Mouse (Mus musculus): ENCODE measurements around the gene Kcnq2.

DNA sequence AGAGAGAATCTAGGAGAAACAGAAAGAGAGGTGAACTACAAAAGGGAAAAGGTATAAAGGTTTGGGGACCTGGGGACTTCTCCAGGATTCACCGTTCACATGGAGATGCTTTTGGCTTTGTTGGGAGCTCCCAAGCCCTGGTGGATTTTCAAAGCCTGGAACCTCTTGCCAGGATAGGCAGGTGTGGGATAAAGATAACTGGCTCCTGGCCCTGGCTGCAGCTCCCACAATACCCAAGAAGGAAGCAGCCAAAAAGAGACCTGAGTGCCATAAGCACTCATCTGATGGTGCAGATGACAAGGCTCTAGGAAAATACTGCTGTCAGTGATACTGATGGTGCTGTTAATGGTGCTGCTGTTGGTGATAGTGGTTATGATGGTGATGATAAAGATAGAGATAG, 82.9 kb downstream of the Kcnq2 start:
- TF ChIP-seq POLR2A (IDR thresholded peaks at IDR 0.05; ENCODE audit: control insufficient read depth in 1 of 2, insufficient read depth in 1 of 2, low read depth in 1 of 2, low read length in 2 of 2, poor library complexity in 1 of 2) (no peak), CTCF (IDR thresholded peaks at IDR 0.05 in 2 of 3, conservative IDR thresholded peaks at IDR 0.05 in 1 of 3; ENCODE audit: control insufficient read depth in 1 of 3, insufficient read depth in 1 of 3, low read depth in 2 of 3, low read length in 3 of 3, poor library complexity in 1 of 3, severe bottlenecking in 1 of 3) (no peak), ZMIZ1 (IDR thresholded peaks at IDR 0.05; ENCODE audit: low read depth, low read length) (no peak), E2F4 (IDR thresholded peaks at IDR 0.05; ENCODE audit: borderline replicate concordance, low read depth, low read length) (no peak), USF2 (IDR thresholded peaks at IDR 0.05; ENCODE audit: borderline replicate concordance in 1 of 2, insufficient read depth in 1 of 2, low read depth in 1 of 2, low read length in 2 of 2) (no peak), ZNF384 (IDR thresholded peaks at IDR 0.05; ENCODE audit: low read depth, low read length) (no peak)
